Comparison of ENCODE assay signal across 8 mouse cellular contexts in the genomic region with DNA sequence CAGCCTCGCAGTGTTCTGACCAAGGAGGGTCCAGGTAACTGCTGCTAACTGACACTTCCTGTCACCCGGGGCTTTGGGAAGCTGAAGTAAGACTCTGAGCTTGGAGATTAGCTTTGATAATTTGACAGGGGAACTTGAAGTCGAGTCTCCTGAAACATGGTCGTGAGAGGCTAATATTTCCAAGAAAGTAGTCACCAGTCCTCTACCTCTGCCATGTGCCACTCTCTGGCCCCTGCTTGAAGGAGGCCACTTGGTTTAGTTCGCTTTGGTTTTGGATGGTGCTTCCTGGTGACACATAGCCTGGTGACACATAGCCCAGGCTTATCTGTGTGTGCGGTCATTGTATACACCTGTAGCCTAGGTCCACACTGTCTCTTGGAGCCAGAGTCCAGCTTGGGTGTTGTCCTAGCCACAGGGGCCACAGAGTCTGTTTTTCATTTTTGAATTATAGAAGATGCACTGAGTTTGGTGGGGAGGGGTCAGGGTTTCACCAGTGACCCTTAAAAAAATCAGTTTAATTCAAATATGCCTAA. TPM values are rescaled to one million over a fixed set of nuclear protein-coding genes. Genes with fewer than 3 reads are reported as not detected.
DNase-seq lines count a peak whose midpoint lies in the region; ATAC-seq and TF ChIP-seq lines count a peak whose summit lies in the region.

A gene (plus strand): TSS at position 51 of the 533 bp plus-strand sequence.

- no peaks in the 10 kb centered on the region for H3K4me1 ChIP-seq in ES-Bruce4 (ENCODE audit: control insufficient read depth, insufficient read depth, low read length)
- peaks cover 4% of the 10 kb centered on the region; the same call in 1 of the 2 replicates for H3K4me1 ChIP-seq in forebrain, embryonic 15.5 days
- H3K4me1 ChIP-seq in intestine, embryonic 15.5 days (replicated peaks) = 0 out of 2 replicates have a peak, but pooled peaks cover 2% of the 10 kb centered on the region
- H3K4me1 ChIP-seq in midbrain, postnatal 0 days (ENCODE audit: insufficient read depth, low read length) = no peaks in the 10 kb centered on the region

- H3K9ac ChIP-seq in ES-Bruce4 (ENCODE audit: low read depth, poor library complexity, severe bottlenecking) = no peak within 1 kb of the TSS
- no peak within 1 kb of the TSS for H3K9ac ChIP-seq in forebrain, embryonic 15.5 days (replicated peaks)
- no peak within 1 kb of the TSS for H3K9ac ChIP-seq in intestine, embryonic 15.5 days
- H3K9ac ChIP-seq in midbrain, postnatal 0 days (replicated peaks; ENCODE audit: low read length, poor library complexity, severe bottlenecking) = no peak within 1 kb of the TSS

- no peaks in the 10 kb centered on the region for H3K36me3 ChIP-seq in ES-Bruce4 (ENCODE audit: control insufficient read depth, insufficient read depth, low read length, poor library complexity, severe bottlenecking)
- no peaks in the 10 kb centered on the region for H3K36me3 ChIP-seq in forebrain, embryonic 15.5 days
- no peaks in the 10 kb centered on the region for H3K36me3 ChIP-seq in intestine, embryonic 15.5 days
- no peaks in the 10 kb centered on the region for H3K36me3 ChIP-seq in midbrain, postnatal 0 days (ENCODE audit: insufficient read depth, low read length)

- DNase-seq in gastrocnemius, postnatal 25 days = no peak
- DNase-seq in gastrocnemius, adult 18-20 months (ENCODE audit: low spot score) = no peak
- no peak for DNase-seq in midbrain, postnatal 0 days (ENCODE audit: low spot score)
- DNase-seq in retina, postnatal 1 day = no peak
- DNase-seq in frontal cortex, postnatal 14 days (ENCODE audit: low spot score in 2 of 2) = no peak

- no peak for ATAC-seq in forebrain, embryonic 15.5 days (replicated peaks)
- no peak for ATAC-seq in intestine, embryonic 15.5 days
- ATAC-seq in midbrain, postnatal 0 days (ENCODE audit: low FRiP score) = no peak

- no peak within 1 kb of the TSS for H3K27ac ChIP-seq in ES-Bruce4 (ENCODE audit: insufficient read depth, low read length)
- H3K27ac ChIP-seq in forebrain, embryonic 15.5 days (replicated peaks) = no peak within 1 kb of the TSS
- no peak within 1 kb of the TSS for H3K27ac ChIP-seq in intestine, embryonic 15.5 days
- H3K27ac ChIP-seq in midbrain, postnatal 0 days (ENCODE audit: low read depth, low read length) = no peak within 1 kb of the TSS

- 72% methylated on average over 6 of the region's 6 CpGs for WGBS in forebrain, embryonic 15.5 days
- 51% methylated on average over 6 of the region's 6 CpGs for WGBS in intestine, embryonic 15.5 days
- WGBS in midbrain, postnatal 0 days = 64% methylated on average over 6 of the region's 6 CpGs

- no peak within 1 kb of the TSS for H3K4me2 ChIP-seq in forebrain, embryonic 15.5 days (replicated peaks)
- no peak within 1 kb of the TSS for H3K4me2 ChIP-seq in intestine, embryonic 15.5 days (replicated peaks)
- no peak within 1 kb of the TSS for H3K4me2 ChIP-seq in midbrain, postnatal 0 days (ENCODE audit: low read depth, low read length, poor library complexity, severe bottlenecking)

- no peak for TF ChIP-seq EP300 in ES-Bruce4 (IDR thresholded peaks at IDR 0.05; ENCODE audit: insufficient read depth, low read depth, low read length)

- no peak for TF ChIP-seq CTCF in ES-Bruce4 (IDR thresholded peaks at IDR 0.05; ENCODE audit: low read depth, low read length)
- no peak for TF ChIP-seq CTCF in midbrain, postnatal 0 days (IDR thresholded peaks at IDR 0.05)

- no peaks in the 10 kb centered on the region; the same call in 1 of the 2 replicates for H3K27me3 ChIP-seq in ES-Bruce4 (ENCODE audit: control insufficient read depth, insufficient read depth, low read length, poor library complexity, severe bottlenecking)
- H3K27me3 ChIP-seq in forebrain, embryonic 15.5 days = 0 out of 2 replicates have a peak, but pooled peaks cover 3% of the 10 kb centered on the region
- no peaks in the 10 kb centered on the region for H3K27me3 ChIP-seq in intestine, embryonic 15.5 days (replicated peaks)
- no peaks in the 10 kb centered on the region for H3K27me3 ChIP-seq in midbrain, postnatal 0 days (ENCODE audit: insufficient read depth, low read length)

- H3K9me3 ChIP-seq in ES-Bruce4 (replicated peaks; ENCODE audit: control insufficient read depth, insufficient read depth, low read length, poor library complexity, severe bottlenecking) = no peaks in the 10 kb centered on the region
- no peaks in the 10 kb centered on the region for H3K9me3 ChIP-seq in forebrain, embryonic 15.5 days
- H3K9me3 ChIP-seq in intestine, embryonic 15.5 days = no peaks in the 10 kb centered on the region
- no peaks in the 10 kb centered on the region for H3K9me3 ChIP-seq in midbrain, postnatal 0 days (ENCODE audit: low read length)

- no peak for TF ChIP-seq POLR2A in ES-Bruce4 (IDR thresholded peaks at IDR 0.05; ENCODE audit: insufficient read depth, low read length)

- H3K4me3 ChIP-seq in ES-Bruce4 (ENCODE audit: low read depth, low read length) = no peak within 1 kb of the TSS
- H3K4me3 ChIP-seq in forebrain, embryonic 15.5 days = no peak within 1 kb of the TSS
- H3K4me3 ChIP-seq in intestine, embryonic 15.5 days (replicated peaks) = no peak within 1 kb of the TSS
- H3K4me3 ChIP-seq in midbrain, postnatal 0 days (ENCODE audit: low read depth, low read length) = no peak within 1 kb of the TSS

RNA-seq across cellular contexts. Expression of the gene that starts here (rescaled TPM):
- total RNA-seq in gastrocnemius, postnatal 25 days (2021) = 10 to 100 TPM; 10.5 to 11.2 TPM
- 1 to 10 TPM; 7.4 to 9.3 TPM for total RNA-seq in gastrocnemius, adult 18-20 months (2021)
- polyA plus RNA-seq in ES-Bruce4 (2011; ENCODE audit: insufficient read depth, insufficient read length, low read depth, missing spikeins) = 15.3 and 17.8 TPM in 2 replicates
- 46.7 and 53.4 TPM in 2 replicates for polyA plus RNA-seq in forebrain, embryonic 15.5 days (2015; fragmentation: Nextera tagmentation; extraction: Ambion mirVana)
- 43.5 and 46.3 TPM in 2 replicates for polyA plus RNA-seq in intestine, embryonic 15.5 days (2015; fragmentation: Nextera tagmentation; extraction: Ambion mirVana)
- total RNA-seq in midbrain, postnatal 0 days (2014; rRNA removed) = 89.4 and 109 TPM in 2 replicates
- polyA plus RNA-seq in midbrain, postnatal 0 days (2015; fragmentation: Nextera tagmentation; extraction: Ambion mirVana) = 54.6 and 55.6 TPM in 2 replicates
